Mouse (Mus musculus) forebrain, embryonic 12.5 days (tissue): Measurements from ENCODE around the gene Rab30. TPM values are rescaled to one million over a fixed set of nuclear protein-coding genes. Genes with fewer than 3 reads are reported as not detected.

Source experiments
- ATAC-seq: fragments of 200-750 bp; cut with Nextera tagmentation; 2 replicates; pipeline ENCODE4 v1.8.0; 2017; ENCODE audit warnings: moderate TSS enrichment; ENCODE audit not compliant: low FRiP score
- H3K27ac ChIP-seq: fragments of 300-500 bp; sonication (generic); 2 replicates; pipeline ENCODE4 v1.5.1; 2016; ENCODE audit warnings: mild to moderate bottlenecking
- H3K27me3 ChIP-seq: fragments of 300-500 bp; sonication (generic); 2 replicates; pipeline ENCODE4 v1.6.1; 2016; ENCODE audit warnings: mild to moderate bottlenecking
- H3K36me3 ChIP-seq: fragments of 300-500 bp; sonication (generic); replicated peaks from 2 replicates; pipeline ENCODE4 v1.6.1; 2016; ENCODE audit warnings: mild to moderate bottlenecking
- H3K4me1 ChIP-seq: fragments of 300-500 bp; sonication (generic); 2 replicates; pipeline ENCODE4 v1.6.1; 2016
- H3K4me2 ChIP-seq: fragments of 300-500 bp; sonication (generic); 2 replicates; pipeline ENCODE4 v1.6.1; 2016; ENCODE audit warnings: mild to moderate bottlenecking, moderate library complexity
- H3K4me3 ChIP-seq: fragments of 300-500 bp; sonication (generic); replicated peaks from 2 replicates; pipeline ENCODE4 v1.5.1; 2016; ENCODE audit warnings: mild to moderate bottlenecking
- H3K9ac ChIP-seq: fragments of 300-500 bp; sonication (generic); 2 replicates; pipeline ENCODE4 v1.6.1; 2016; ENCODE audit warnings: mild to moderate bottlenecking
- H3K9me3 ChIP-seq: fragments of 300-500 bp; sonication (generic); 2 replicates; pipeline ENCODE4 v1.6.1; 2016
- WGBS: fragments of 180-500 bp; shearing (Covaris S2); methylation state at CpG from one replicate; pipeline ENCODE4 v1.1.7; 2016; 5-methylcytosine and 5-hydroxymethylcytosine counted together
- polyA plus RNA-seq: library from polyadenylated mRNA; unstranded; fragments of >200 nt; fragmentation: Nextera tagmentation; extraction: Ambion mirVana; gene quantifications from 2 replicates; pipeline ENCODE4 v1.2.1, GENCODE M21; 2016

Rab30 gene
- polyA plus RNA-seq, 1 experiment from 2014 or later = 22.0 TPM

DNA sequence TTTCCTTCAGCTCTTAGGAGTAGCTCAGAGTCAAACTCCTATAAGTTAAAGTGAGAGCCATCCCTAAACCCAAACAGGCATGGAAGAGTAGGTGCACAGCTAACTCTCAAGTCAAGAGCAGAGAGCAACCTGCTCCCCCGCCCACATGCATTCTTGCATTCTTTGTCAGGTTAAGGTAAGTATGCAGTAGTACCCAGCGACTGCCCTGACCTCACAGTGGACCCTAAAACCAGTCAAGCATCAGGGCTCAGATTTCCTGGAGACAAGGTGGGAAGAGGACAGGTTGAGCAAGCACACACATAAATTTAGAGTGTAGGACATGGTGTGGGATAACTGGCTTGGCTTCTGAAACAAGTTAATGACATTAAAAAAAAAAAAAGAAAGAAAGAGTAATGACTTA, 37.7 kb downstream of the Rab30 start:
- Histone ChIP-seq H3K4me1 (peaks cover 28% of the 10 kb centered on the region), H3K36me3 (no peaks in the 10 kb centered on the region), H3K27ac (no peak overlapping the region), H3K4me2 (no peak overlapping the region), H3K27me3 (no peaks in the 10 kb centered on the region), H3K9ac (no peak overlapping the region), H3K4me3 (no peak overlapping the region), H3K9me3 (no peaks in the 10 kb centered on the region)
- no peak for ATAC-seq
- 77% methylated on average over 2 of the region's 2 CpGs for WGBS

GRCm38 (mm10) chr7:92781361-92781760, 40.0 kb downstream of the Rab30 start:
- H3K9me3 ChIP-seq = peaks cover 10% of the 10 kb centered on the region; the same call in 1 of the 2 replicates
- no peaks in the 10 kb centered on the region for H3K27me3 ChIP-seq
- peaks cover 18% of the 10 kb centered on the region for H3K4me1 ChIP-seq
- H3K4me2 ChIP-seq = no peak overlapping the region
- H3K27ac ChIP-seq = no peak overlapping the region
- ATAC-seq = no peak
- 88% methylated on average over 1 of the region's 1 CpGs for WGBS
- no peak overlapping the region for H3K9ac ChIP-seq
- 0 out of 2 replicates have a peak, but pooled peaks cover 5% of the 10 kb centered on the region for H3K36me3 ChIP-seq
- H3K4me3 ChIP-seq = no peak overlapping the region

DNA sequence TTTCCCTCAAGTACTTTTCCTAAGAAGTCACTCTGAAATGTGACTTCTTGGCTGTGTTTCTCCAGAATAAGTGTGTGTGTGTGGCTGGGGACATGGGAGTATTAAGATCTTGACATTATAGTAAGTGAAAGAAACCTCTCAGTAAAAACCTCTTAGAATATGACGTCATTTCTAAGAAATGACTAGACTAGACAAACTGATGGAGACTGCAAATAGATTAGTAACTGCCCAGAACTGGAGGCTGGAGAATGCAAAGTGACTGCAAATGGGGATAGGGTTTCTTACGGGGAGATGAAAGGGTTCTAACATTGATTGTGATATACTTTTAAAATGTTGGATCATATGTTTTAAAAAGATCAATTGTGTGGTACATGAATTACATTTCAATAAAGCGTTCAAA, 40.5 kb downstream of the Rab30 start:
- Histone ChIP-seq H3K9me3 (peaks cover 10% of the 10 kb centered on the region; the same call in 1 of the 2 replicates), H3K9ac (no peak overlapping the region), H3K4me3 (no peak overlapping the region), H3K4me2 (no peak overlapping the region), H3K27me3 (no peaks in the 10 kb centered on the region), H3K36me3 (0 out of 2 replicates have a peak, but pooled peaks cover 5% of the 10 kb centered on the region), H3K27ac (no peak overlapping the region), H3K4me1 (peaks cover 12% of the 10 kb centered on the region)
- WGBS = 92% methylated on average over 3 of the region's 3 CpGs
- no peak for ATAC-seq

GRCm38 (mm10) chr7:92782511-92782910, 41.1 kb downstream of the Rab30 start:
- ATAC-seq = no peak
- 77% methylated on average over 8 of the region's 9 CpGs for WGBS

DNA sequence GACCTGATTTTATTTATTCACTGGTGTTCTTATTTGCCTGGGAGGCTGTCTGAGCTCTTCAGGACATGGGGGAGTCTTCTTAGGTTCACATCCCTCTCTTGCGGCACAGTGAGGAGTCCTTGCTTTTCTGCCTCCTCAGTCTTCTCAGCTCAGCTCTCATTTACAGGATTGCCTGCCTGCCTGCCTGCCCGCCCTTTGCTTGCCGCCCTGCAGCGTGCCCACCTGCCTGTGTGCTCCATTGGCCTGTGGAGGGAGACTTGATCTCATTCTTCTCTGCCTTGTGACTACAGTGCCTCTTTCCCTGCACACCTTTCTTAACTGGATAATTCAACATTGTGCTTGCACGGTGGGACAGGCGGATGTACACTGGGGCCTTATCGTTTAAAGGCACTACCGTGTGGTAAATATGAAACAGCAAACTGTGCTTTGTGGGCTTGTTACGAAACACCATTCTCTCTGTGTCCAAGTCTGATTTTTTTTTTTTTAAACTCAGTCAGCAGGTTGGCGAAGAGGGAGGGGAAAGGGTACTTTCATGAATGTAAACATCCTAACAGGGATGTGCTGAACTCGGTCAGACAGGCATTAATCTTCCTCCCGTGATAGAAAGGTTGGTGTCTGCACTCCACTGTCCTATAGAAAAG, 41.9 kb downstream of the Rab30 start:
- no peaks in the 10 kb centered on the region for H3K4me1 ChIP-seq
- H3K27me3 ChIP-seq = no peaks in the 10 kb centered on the region
- 76% methylated on average over 12 of the region's 12 CpGs for WGBS
- no peak for ATAC-seq
- H3K36me3 ChIP-seq = 0 out of 2 replicates have a peak, but pooled peaks cover 5% of the 10 kb centered on the region
- H3K4me2 ChIP-seq = no peak overlapping the region
- H3K27ac ChIP-seq = no peak overlapping the region
- H3K4me3 ChIP-seq = no peak overlapping the region
- H3K9ac ChIP-seq = no peak overlapping the region
- H3K9me3 ChIP-seq = peaks cover 10% of the 10 kb centered on the region; the same call in 1 of the 2 replicates

More at GRCm38 (mm10) chr7:92782511-92782910, 41.1 kb downstream of the Rab30 start:
- no peak overlapping the region for H3K4me2 ChIP-seq
- no peak overlapping the region for H3K9ac ChIP-seq
- no peak overlapping the region for H3K4me3 ChIP-seq
- H3K27me3 ChIP-seq = no peaks in the 10 kb centered on the region
- peaks cover 10% of the 10 kb centered on the region; the same call in 1 of the 2 replicates for H3K9me3 ChIP-seq
- H3K27ac ChIP-seq = no peak overlapping the region
- peaks cover 6% of the 10 kb centered on the region for H3K4me1 ChIP-seq
- H3K36me3 ChIP-seq = 0 out of 2 replicates have a peak, but pooled peaks cover 5% of the 10 kb centered on the region

DNA sequence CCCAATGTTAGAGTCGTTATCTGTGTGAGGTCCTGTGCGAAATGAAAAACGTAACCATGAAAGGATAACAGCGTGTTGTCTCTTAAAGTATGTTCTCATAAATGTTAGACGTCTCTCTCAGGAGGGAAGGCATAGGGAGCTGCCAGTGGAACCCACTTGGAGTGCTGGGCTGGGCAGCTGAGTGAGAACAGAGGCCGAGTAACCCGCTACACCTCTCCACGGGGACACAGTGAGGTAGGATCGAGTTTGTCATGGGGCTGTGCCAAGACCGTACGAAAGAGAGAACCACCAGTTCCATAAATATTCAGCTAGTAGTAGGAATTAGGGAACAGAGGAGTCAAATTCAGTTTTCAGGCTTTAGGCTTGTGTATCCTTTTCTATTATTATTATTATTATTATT, 42.5 kb downstream of the Rab30 start:
- no peak for ATAC-seq
- no peak overlapping the region for H3K9ac ChIP-seq

GRCm38 (mm10) chr7:92795749-92796148, 54.3 kb downstream of the Rab30 start:
- H3K4me2 ChIP-seq = no peak overlapping the region
- peaks cover 13% of the 10 kb centered on the region for H3K4me1 ChIP-seq
- no peaks in the 10 kb centered on the region for H3K9me3 ChIP-seq
- no peak overlapping the region for H3K4me3 ChIP-seq
- WGBS = 83% methylated on average over 5 of the region's 5 CpGs
- no peak overlapping the region for H3K27ac ChIP-seq
- no peaks in the 10 kb centered on the region for H3K36me3 ChIP-seq
- no peak for ATAC-seq
- H3K9ac ChIP-seq = no peak overlapping the region
- H3K27me3 ChIP-seq = no peaks in the 10 kb centered on the region

More for the DNA sequence above, 42.5 kb downstream of the Rab30 start:
- no peaks in the 10 kb centered on the region for H3K27me3 ChIP-seq
- H3K9me3 ChIP-seq = peaks cover 10% of the 10 kb centered on the region; the same call in 1 of the 2 replicates
- H3K4me3 ChIP-seq = no peak overlapping the region
- 0 out of 2 replicates have a peak, but pooled peaks cover 5% of the 10 kb centered on the region for H3K36me3 ChIP-seq
- 85% methylated on average over 11 of the region's 11 CpGs for WGBS
- no peak overlapping the region for H3K4me2 ChIP-seq
- no peak overlapping the region for H3K27ac ChIP-seq
- no peaks in the 10 kb centered on the region for H3K4me1 ChIP-seq

- no peak overlapping the region for H3K4me3 ChIP-seq
- WGBS = 90% methylated on average over 8 of the region's 8 CpGs
- no peaks in the 10 kb centered on the region for H3K36me3 ChIP-seq
- H3K4me2 ChIP-seq = no peak overlapping the region
- no peak overlapping the region for H3K9ac ChIP-seq
- no peaks in the 10 kb centered on the region for H3K27me3 ChIP-seq
- H3K9me3 ChIP-seq = no peaks in the 10 kb centered on the region
- peaks cover 13% of the 10 kb centered on the region for H3K4me1 ChIP-seq
- ATAC-seq = no peak
- no peak overlapping the region for H3K27ac ChIP-seq
Measured at GRCm38 (mm10) chr7:92796813-92797212, 55.4 kb downstream of the Rab30 start.

- WGBS = 53% methylated on average over 10 of the region's 10 CpGs
- no peak overlapping the region for H3K4me2 ChIP-seq
- no peak overlapping the region for H3K9ac ChIP-seq
- no peaks in the 10 kb centered on the region for H3K9me3 ChIP-seq
- no peak overlapping the region for H3K4me3 ChIP-seq
- H3K27ac ChIP-seq = peak overlapping the region; percentile 26
- peaks cover 13% of the 10 kb centered on the region for H3K4me1 ChIP-seq
- H3K27me3 ChIP-seq = no peaks in the 10 kb centered on the region
- peak; percentile 44; the same call in 1 of the 2 replicates for ATAC-seq
- H3K36me3 ChIP-seq = no peaks in the 10 kb centered on the region
Measured at GRCm38 (mm10) chr7:92799665-92800595, 58.5 kb downstream of the Rab30 start.

DNA sequence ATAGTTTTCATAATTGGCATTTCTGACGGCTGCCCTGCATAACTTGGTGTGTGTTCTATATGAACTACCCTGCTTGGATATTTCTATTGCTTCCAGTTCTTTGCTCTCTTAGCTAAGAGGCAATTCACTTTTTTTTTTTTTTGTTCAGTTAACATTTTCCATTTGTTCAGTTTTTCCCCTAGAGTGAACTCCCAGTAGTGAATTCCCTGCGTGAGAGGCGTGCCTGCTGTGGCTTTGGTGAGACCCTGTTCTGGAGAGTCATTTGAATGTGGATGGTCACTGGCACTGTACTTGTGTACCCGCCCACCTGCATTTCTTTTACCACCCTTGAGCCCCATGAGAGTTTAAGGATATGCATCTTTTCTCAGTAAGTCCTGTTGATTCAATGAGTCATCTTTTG, 60.8 kb downstream of the Rab30 start:
- H3K4me1 ChIP-seq = peaks cover 20% of the 10 kb centered on the region
- H3K4me2 ChIP-seq = no peak overlapping the region
- H3K9ac ChIP-seq = no peak overlapping the region
- ATAC-seq = no peak
- H3K27ac ChIP-seq = no peak overlapping the region
- no peaks in the 10 kb centered on the region for H3K36me3 ChIP-seq
- H3K9me3 ChIP-seq = no peaks in the 10 kb centered on the region
- WGBS = 87% methylated on average over 4 of the region's 4 CpGs
- H3K4me3 ChIP-seq = no peak overlapping the region
- H3K27me3 ChIP-seq = no peaks in the 10 kb centered on the region

- H3K4me3 ChIP-seq = no peak overlapping the region
- WGBS = 35% methylated on average over 1 of the region's 1 CpGs
- H3K36me3 ChIP-seq = no peaks in the 10 kb centered on the region
- H3K4me2 ChIP-seq = no peak overlapping the region
- H3K9me3 ChIP-seq = no peaks in the 10 kb centered on the region
- no peak for ATAC-seq
- H3K27me3 ChIP-seq = no peaks in the 10 kb centered on the region
- peaks cover 20% of the 10 kb centered on the region for H3K4me1 ChIP-seq
- no peak overlapping the region for H3K9ac ChIP-seq
- H3K27ac ChIP-seq = no peak overlapping the region
Measured at GRCm38 (mm10) chr7:92803191-92803590, 61.8 kb downstream of the Rab30 start.

- H3K4me3 ChIP-seq = no peak overlapping the region
- ATAC-seq = no peak
- H3K27me3 ChIP-seq = no peaks in the 10 kb centered on the region
- H3K27ac ChIP-seq = no peak overlapping the region
- no peak overlapping the region for H3K4me2 ChIP-seq
- no peaks in the 10 kb centered on the region for H3K36me3 ChIP-seq
- no peaks in the 10 kb centered on the region for H3K9me3 ChIP-seq
- WGBS = 94% methylated on average over 9 of the region's 9 CpGs
- H3K9ac ChIP-seq = no peak overlapping the region
- peaks cover 11% of the 10 kb centered on the region for H3K4me1 ChIP-seq
Measured at GRCm38 (mm10) chr7:92804919-92805668, 63.7 kb downstream of the Rab30 start.
